Mouse (Mus musculus): ENCODE measurements around the gene Telo2. TPM values are rescaled to one million over a fixed set of nuclear protein-coding genes. Genes with fewer than 3 reads are reported as not detected.
"Not testable (repeated sequence)": the region's sequence is repeated elsewhere in the genome, so short reads cannot be mapped to it uniquely, and the experiment has no call there.

Telo2 gene
- 10 to 100 TPM; 26.3 to 28.7 TPM for total RNA-seq (2021)

DNA sequence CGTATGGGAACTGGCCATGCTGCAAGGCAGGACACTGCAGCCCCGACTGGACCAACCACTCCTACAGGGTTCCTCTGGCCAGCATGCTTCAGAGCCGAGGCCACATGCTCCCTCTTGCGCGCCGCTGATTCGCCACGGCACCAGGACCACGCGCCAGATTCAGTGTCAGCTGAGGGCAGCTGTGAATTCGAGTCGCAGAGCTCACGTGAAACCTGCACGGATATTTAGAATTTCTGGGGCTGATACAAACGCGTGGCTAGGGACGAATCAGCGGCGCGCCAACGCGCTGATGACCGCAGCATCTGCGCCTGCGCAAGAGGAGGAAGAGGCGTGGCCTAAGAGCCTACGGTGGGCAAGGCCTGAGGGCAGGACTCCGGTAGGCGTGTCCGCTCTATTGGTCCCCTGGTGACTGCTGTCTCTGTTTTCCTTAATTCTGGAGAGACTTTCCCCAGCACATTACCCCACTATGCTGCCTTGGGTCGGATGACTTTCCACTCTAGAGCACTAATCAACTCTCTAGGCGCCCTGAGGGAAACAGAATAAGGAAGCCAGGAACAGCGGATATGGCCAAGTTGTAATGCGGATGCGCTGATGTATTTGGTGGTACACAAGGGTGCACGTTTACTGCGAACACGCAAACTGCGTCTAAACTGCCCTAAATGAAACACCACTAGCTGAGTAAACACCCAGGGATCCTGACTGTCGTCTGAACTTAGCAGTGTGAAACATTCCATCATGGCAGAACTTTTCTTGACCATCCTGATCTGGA lies at the start of gene Telo2:
Telo2 (minus strand) TSS at position 304 of the 769 bp plus-strand sequence.
- intact Hi-C loops (cut with DNase I): loop anchor here (2.0 kb wide), 2 partner anchors 17 to 69 kb away; partner anchors contain the start of genes BC003965 and Clcn7

GRCm38 (mm10) chr17:25164770-25165169 lies 49.0 kb upstream of the Telo2 start:
- intact Hi-C loops (cut with DNase I): no loop called here

More for the DNA sequence above, at the start of gene Telo2:
- DNase-seq (ENCODE audit: low spot score in 2 of 2): peak; percentile 92 to 93

DNA sequence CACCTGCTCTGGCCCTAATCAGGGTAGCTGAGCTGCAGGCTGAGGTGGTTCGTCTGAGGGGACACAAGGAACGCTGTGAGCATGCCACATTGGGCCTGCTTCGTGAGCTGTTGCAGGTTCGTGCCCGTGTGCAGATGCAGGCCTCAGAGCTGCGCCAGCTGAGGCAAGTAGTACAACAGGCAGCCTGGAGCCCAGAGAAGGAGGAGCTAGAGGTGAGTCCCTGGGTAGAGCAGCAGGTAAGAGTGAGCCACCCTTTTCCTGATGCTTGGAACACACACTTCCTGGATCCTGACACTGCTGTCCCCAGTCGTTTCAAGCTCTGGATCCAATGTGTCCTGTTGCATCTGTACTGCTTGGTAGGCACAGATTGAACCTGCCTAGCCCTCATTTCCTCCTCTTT lies 47.6 kb upstream of the Telo2 start:
- no peak for DNase-seq (ENCODE audit: low spot score in 2 of 2)
- intact Hi-C loops (cut with DNase I): no loop called here

More at GRCm38 (mm10) chr17:25164770-25165169, 49.0 kb upstream of the Telo2 start:
- no peak for DNase-seq (ENCODE audit: low spot score in 2 of 2)

GRCm38 (mm10) chr17:25162161-25162560 lies 46.4 kb upstream of the Telo2 start, which contains the start of gene Ccdc154:
TSS of gene Ccdc154 (plus strand) at chr17:25162461.
- intact Hi-C loops (cut with DNase I): no loop called here
- DNase-seq (ENCODE audit: low spot score in 2 of 2): no peak

DNA sequence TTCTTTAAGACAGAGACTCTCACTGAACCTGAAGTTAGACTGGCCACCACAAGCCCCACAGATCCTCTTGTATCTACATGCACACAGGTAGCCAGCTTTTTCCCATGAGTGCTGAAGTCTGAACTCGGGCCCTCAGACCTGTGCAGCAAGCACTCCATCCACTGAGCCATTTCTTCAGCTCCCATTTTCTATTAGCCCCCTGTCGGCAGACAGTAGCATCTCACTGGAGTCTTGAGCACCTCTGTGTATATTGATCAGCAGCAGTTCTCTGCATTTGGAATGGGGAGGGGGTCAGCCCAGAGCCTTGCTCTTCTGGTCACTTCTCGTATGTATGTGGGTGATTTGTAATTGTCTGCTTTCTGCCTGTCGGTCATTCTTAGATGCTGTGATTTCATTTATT lies 24.2 kb upstream of the Telo2 start:
- intact Hi-C loops (cut with DNase I): no loop called here
- no peak for DNase-seq (ENCODE audit: low spot score in 2 of 2)

- intact Hi-C loops (cut with DNase I): no loop called here
- no peak for DNase-seq (ENCODE audit: low spot score in 2 of 2)
Measured at GRCm38 (mm10) chr17:25138803-25139202, 23.0 kb upstream of the Telo2 start.

DNA sequence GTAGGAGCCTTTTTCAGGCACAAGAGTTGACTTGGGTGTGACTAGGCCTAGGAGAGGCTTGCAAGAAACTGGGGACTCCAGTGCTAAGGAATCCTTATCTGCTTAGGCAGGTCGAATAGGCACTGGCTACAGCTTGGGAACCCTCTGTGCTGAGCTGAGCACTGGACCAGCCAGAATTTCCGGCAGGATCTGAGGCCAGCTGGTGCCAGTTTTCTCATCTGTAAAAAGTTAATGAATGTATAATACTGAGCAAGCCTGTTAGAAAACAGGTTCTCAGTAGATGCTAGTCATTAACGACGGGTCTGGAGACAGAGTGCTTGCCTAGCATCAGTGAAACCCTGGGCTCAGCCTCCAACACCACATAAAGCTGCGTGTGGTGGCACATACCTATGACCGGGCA lies 19.9 kb upstream of the Telo2 start:
- DNase-seq (ENCODE audit: low spot score in 2 of 2): no peak
- intact Hi-C loops (cut with DNase I): no loop called here

GRCm38 (mm10) chr17:25133275-25133698 lies 17.5 kb upstream of the Telo2 start, which contains the start of gene Clcn7:
TSS of gene Clcn7 (plus strand) at chr17:25133391.
- intact Hi-C loops (cut with DNase I): loop anchor here (1.0 to 2.0 kb wide), 2 partner anchors 16 to 51 kb away; partner anchors contain the start of gene BC003965

DNA sequence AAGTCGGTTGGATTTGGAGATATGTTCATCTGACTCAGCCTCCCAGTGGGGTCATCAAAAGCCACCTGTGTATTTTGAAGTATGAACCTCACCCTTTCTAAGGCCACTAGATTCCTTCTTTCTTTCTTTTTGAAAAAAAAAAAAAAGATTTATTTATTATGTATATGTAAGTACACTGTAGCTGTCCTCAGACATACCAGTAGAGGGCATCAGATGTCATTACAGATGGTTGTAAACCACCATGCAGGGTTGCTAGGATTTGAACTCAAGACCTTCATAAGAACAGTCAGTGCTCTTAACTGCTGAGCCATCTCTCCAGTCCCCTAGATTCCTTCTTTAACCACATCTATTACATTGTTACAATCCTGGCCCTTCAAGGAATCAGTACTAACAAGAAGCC lies 14.3 kb upstream of the Telo2 start:
- intact Hi-C loops (cut with DNase I): no loop called here
- no peak for DNase-seq (ENCODE audit: low spot score in 2 of 2)

More at GRCm38 (mm10) chr17:25133275-25133698, 17.5 kb upstream of the Telo2 start, which contains the start of gene Clcn7:
- peak; percentile 95 to 97 for DNase-seq (ENCODE audit: low spot score in 2 of 2)

- intact Hi-C loops (cut with DNase I): no loop called here
- DNase-seq (ENCODE audit: low spot score in 2 of 2): no peak
Measured at GRCm38 (mm10) chr17:25127681-25128080, 11.9 kb upstream of the Telo2 start.

GRCm38 (mm10) chr17:25127079-25127478 lies 11.3 kb upstream of the Telo2 start:
- DNase-seq (ENCODE audit: low spot score in 2 of 2): peak in 1 of 2 experiments; percentile 9
- intact Hi-C loops (cut with DNase I): no loop called here

GRCm38 (mm10) chr17:25125442-25126060 lies 9.8 kb upstream of the Telo2 start:
- DNase-seq (ENCODE audit: low spot score in 2 of 2); intact Hi-C loops (cut with DNase I): not testable (repeated sequence)

DNA sequence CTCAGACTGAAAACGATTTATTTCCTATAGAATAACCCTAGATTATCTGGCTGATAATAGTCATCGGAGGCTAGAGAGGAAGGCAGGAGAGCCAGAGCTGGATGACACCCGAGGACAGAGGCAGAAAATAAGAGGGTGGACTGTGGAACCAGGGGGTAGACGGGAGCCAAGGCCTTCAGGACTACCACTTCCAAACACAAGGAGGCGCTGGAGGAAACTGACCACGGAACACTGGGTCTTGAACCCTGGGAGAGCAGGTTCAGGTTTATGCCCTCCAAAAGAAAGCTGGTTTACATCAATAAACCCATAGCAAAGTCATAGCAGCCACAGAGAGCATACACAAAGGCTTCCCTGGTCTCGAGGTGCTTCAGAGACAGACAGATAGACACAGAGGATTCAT lies 8.2 kb upstream of the Telo2 start:
- intact Hi-C loops (cut with DNase I): no loop called here
- DNase-seq (ENCODE audit: low spot score in 2 of 2): no peak

GRCm38 (mm10) chr17:25120406-25120805 lies 4.6 kb upstream of the Telo2 start, which contains the start of gene Ptx4:
TSS of gene Ptx4 (plus strand) at chr17:25120760.
- no peak for DNase-seq (ENCODE audit: low spot score in 2 of 2)
- intact Hi-C loops (cut with DNase I): no loop called here

DNA sequence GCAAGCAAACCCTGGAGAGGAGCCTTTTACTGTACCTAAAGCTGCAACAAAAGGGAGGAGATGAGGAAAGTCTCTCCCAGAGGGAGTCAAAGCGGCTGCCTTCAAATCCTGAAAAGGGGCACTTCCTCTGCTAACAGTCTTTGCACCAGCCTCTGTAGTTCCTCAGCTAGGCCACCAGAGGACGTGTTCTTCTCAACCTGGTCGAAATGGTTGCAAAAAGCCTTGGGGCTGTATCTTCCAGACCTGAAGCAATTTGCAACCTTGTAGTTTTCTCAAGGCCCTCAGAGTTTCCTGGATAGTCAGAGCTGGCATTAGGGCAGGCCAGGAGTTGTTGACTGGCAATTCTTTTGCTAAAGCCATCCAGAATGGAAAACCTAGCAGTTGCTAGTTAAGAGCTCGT lies 1.5 kb upstream of the Telo2 start:
- intact Hi-C loops (cut with DNase I): loop anchor here (2.0 kb wide), 2 partner anchors 16 to 68 kb away; partner anchors contain the start of genes BC003965 and Clcn7
- peak in 1 of 2 experiments; percentile 13 for DNase-seq (ENCODE audit: low spot score in 2 of 2)

DNA sequence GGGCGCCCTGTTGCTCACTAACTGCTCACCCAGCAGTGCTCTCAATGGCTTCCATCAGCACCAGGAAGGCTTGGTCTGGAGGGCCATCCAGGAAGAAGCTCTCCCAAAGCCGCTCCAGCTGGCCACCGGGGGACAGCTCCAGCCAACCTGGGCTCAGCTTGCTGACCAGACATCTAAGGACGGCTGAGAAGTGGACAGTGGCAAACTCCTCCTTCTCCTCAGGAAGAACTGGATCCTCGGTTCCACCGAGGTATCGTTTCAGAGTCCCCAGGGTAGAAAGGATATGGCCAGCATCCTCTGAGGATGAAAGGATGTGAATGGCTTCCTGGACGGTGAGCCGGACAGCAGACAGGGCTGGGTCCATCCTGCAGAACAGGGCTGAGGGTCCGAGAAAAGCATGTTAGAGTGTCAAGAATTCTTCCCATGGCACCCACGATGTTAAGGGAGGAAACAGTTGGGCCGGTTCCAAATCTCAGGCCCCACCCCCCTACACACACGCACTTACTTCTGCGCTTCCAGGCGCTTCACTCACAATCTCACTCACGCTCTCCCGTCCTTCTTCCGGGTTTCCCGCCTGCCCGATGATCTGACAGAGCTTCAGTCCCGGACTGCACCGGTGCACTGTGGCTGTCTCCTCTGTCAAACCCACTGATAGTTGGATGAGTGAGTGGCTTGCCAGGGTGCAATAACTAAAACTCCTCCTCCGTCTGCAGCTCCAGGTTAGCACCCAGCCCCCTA lies 690 bp downstream of the Telo2 start:
- DNase-seq (ENCODE audit: low spot score in 2 of 2): no peak
- intact Hi-C loops (cut with DNase I): no loop called here

DNA sequence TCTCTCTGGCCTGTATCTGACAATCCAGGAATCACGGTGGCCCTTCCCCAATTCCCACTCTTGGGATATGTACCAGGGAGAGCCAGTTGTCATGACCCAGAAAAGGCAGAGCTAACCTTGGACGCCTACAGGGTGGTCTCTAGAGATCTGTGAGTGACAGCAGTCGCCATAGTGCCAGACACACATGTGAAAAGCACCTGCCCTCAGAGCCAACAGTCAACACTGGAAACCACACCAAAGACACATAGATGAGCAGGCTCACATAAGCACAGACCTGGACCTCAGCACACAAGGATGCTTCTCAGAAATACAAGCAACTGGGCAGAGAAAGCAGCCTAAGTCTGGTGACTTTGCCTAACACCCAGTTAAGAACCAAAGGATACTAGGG lies 3.4 kb downstream of the Telo2 start:
- no peak for DNase-seq (ENCODE audit: low spot score in 2 of 2)
- intact Hi-C loops (cut with DNase I): no loop called here

- intact Hi-C loops (cut with DNase I): no loop called here
- DNase-seq (ENCODE audit: low spot score in 2 of 2): peak; percentile 25 to 70
Measured at GRCm38 (mm10) chr17:25111739-25112422, 3.9 kb downstream of the Telo2 start.

DNA sequence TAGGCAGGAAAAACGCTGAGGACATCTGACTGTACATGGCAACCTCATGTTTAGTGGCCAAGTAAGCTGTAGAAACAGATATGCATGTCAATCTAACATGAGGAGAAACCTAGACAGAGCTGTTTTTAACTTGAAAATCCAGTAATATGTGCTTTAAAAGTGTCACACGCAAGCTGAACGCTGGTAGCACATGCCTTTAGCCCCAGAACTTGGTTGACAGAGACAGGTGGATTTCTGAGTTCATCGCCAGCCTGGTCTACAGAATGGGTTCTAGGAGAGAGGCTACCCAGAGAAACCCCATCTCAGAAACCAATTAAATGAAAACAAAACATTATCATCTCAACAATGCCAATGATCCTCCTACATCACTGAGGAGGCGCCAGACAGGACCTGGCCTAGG lies 4.5 kb downstream of the Telo2 start:
- no peak for DNase-seq (ENCODE audit: low spot score in 2 of 2)
- intact Hi-C loops (cut with DNase I): no loop called here
